Mouse (Mus musculus) ovary, postnatal 14 days (tissue): Measurements from ENCODE around the gene Ddx18.

ENCODE experiments used
- DNase-seq: peaks from one replicate; pipeline ENCODE4 v3.0.0; 2022; ENCODE audit warnings: low spot score

The Ddx18 gene

GRCm38 (mm10) chr1:121567521-121568489 is at the start of gene Ddx18:
Gene Ddx18 (minus strand): TSS chr1:121567989.
- DNase-seq = peak; percentile 98

- no peak for DNase-seq
These were observed 40.2 kb upstream of the Ddx18 start for GRCm38 (mm10) chr1:121608000-121608399.

- DNase-seq = peak; percentile 15
These were observed 37.3 kb upstream of the Ddx18 start for GRCm38 (mm10) chr1:121605118-121605517.

- DNase-seq = no peak
These were observed 34.1 kb upstream of the Ddx18 start for GRCm38 (mm10) chr1:121601893-121602292.

- peak; percentile 7 for DNase-seq
These were observed 33.3 kb upstream of the Ddx18 start for GRCm38 (mm10) chr1:121601084-121601483.

GRCm38 (mm10) chr1:121598421-121598820 is 30.6 kb upstream of the Ddx18 start:
- no peak for DNase-seq

- no peak for DNase-seq
These were observed 29.3 kb upstream of the Ddx18 start for GRCm38 (mm10) chr1:121596951-121597625.

GRCm38 (mm10) chr1:121584838-121585237 is 17.0 kb upstream of the Ddx18 start:
- no peak for DNase-seq

- DNase-seq = no peak
These were observed 13.5 kb upstream of the Ddx18 start for GRCm38 (mm10) chr1:121581133-121581855.

- no peak for DNase-seq
These were observed 9.7 kb upstream of the Ddx18 start for GRCm38 (mm10) chr1:121577491-121577890.

- DNase-seq = no peak
These were observed 2.7 kb upstream of the Ddx18 start for GRCm38 (mm10) chr1:121570522-121570921.

- no peak for DNase-seq
These were observed 9.9 kb downstream of the Ddx18 start for GRCm38 (mm10) chr1:121557861-121558260.

GRCm38 (mm10) chr1:121551457-121551835 is 16.3 kb downstream of the Ddx18 start:
- DNase-seq = no peak

- DNase-seq = no peak
These were observed 16.9 kb downstream of the Ddx18 start for GRCm38 (mm10) chr1:121550801-121551456.

GRCm38 (mm10) chr1:121549456-121549855 is 18.3 kb downstream of the Ddx18 start:
- DNase-seq = no peak

- DNase-seq = no peak
These were observed 19.1 kb downstream of the Ddx18 start for GRCm38 (mm10) chr1:121548667-121549066.

GRCm38 (mm10) chr1:121546844-121547243 is 20.9 kb downstream of the Ddx18 start:
- no peak for DNase-seq

- DNase-seq = no peak
These were observed 27.4 kb downstream of the Ddx18 start for GRCm38 (mm10) chr1:121540361-121540760.

- DNase-seq = no peak
These were observed 36.4 kb downstream of the Ddx18 start for GRCm38 (mm10) chr1:121531439-121531838.

- no peak for DNase-seq
These were observed 38.5 kb downstream of the Ddx18 start for GRCm38 (mm10) chr1:121529286-121529685.

- DNase-seq = no peak
These were observed 39.4 kb downstream of the Ddx18 start, which contains the start of gene Htr5b for GRCm38 (mm10) chr1:121528399-121528720. Gene Htr5b (minus strand): TSS chr1:121528465.
